Mouse (Mus musculus) lung, adult 2 months (tissue): ENCODE data around the gene Rtbdn.

Experiments used
- CTCF ChIP-seq: fragments of 200-500 bp; IDR thresholded peaks from 2 replicates; pipeline ENCODE4 v1.5.1; 2011; ENCODE audit warnings: mild to moderate bottlenecking, low read length, control low read depth; ENCODE audit not compliant: insufficient read depth
- POLR2A ChIP-seq: fragments of 200-500 bp; IDR thresholded peaks from 2 replicates; pipeline ENCODE4 v1.6.1; 2011; ENCODE audit warnings: low read depth, mild to moderate bottlenecking, control low read depth, low read length, borderline replicate concordance; ENCODE audit errors: extremely low read depth

- TF ChIP-seq CTCF (no peak), POLR2A (no peak)
These were observed 45.7 kb upstream of the Rtbdn start for GRCm38 (mm10) chr8:84901071-84901470.
